Mouse (Mus musculus) liver, embryonic 11.5 days (tissue): ENCODE results near the gene Minpp1. TPM values are rescaled to one million over a fixed set of nuclear protein-coding genes. Genes with fewer than 3 reads are reported as not detected.

ENCODE experiments used
- ATAC-seq: fragments of 200-750 bp; cut with Nextera tagmentation; replicated peaks from 2 replicates; pipeline ENCODE4 v1.8.0; 2017; ENCODE audit warnings: moderate number of reproducible peaks, mild to moderate bottlenecking, moderate TSS enrichment, moderate library complexity; ENCODE audit not compliant: low FRiP score
- DNase-seq: peaks from one replicate; pipeline ENCODE4 v3.0.0-alpha.2; 2017; ENCODE audit warnings: low spot score
- H3K27ac ChIP-seq: fragments of 300-500 bp; sonication (generic); 2 replicates; pipeline ENCODE4 v1.5.1; 2014; ENCODE audit warnings: mild to moderate bottlenecking, low read depth, low read length, control low read depth
- H3K27me3 ChIP-seq: fragments of 300-500 bp; sonication (generic); replicated peaks from 2 replicates; pipeline ENCODE4 v1.6.1; 2014; ENCODE audit warnings: low read length, mixed read lengths; ENCODE audit not compliant: control insufficient read depth, insufficient read depth
- H3K36me3 ChIP-seq: fragments of 300-500 bp; sonication (generic); 2 replicates; pipeline ENCODE4 v1.6.1; 2014; ENCODE audit warnings: mild to moderate bottlenecking, low read length, moderate library complexity, mixed read lengths; ENCODE audit not compliant: control insufficient read depth, insufficient read depth
- H3K4me1 ChIP-seq: fragments of 300-500 bp; sonication (generic); replicated peaks from 2 replicates; pipeline ENCODE4 v1.6.1; 2014; ENCODE audit warnings: low read length, mixed read lengths; ENCODE audit not compliant: control insufficient read depth, insufficient read depth
- H3K4me2 ChIP-seq: fragments of 300-500 bp; sonication (generic); 2 replicates; pipeline ENCODE4 v1.6.1; 2014; ENCODE audit warnings: mild to moderate bottlenecking, control low read depth, moderate library complexity
- H3K4me3 ChIP-seq: fragments of 300-500 bp; sonication (generic); 2 replicates; pipeline ENCODE4 v1.5.1; 2014; ENCODE audit warnings: low read depth, low read length, control low read depth
- H3K9ac ChIP-seq: fragments of 300-500 bp; sonication (generic); 2 replicates; pipeline ENCODE4 v1.6.1; 2014; ENCODE audit warnings: low read depth, low read length, control low read depth
- H3K9me3 ChIP-seq: fragments of 300-500 bp; sonication (generic); 2 replicates; pipeline ENCODE4 v1.6.1; 2016; ENCODE audit warnings: low read length, inconsistent platforms, mixed read lengths; ENCODE audit not compliant: control insufficient read depth
- WGBS: fragments of 180-500 bp; shearing (Covaris S2); extraction: QIAGEN DNeasy Blood & Tissue Kit; methylation state at CpG from one replicate; pipeline ENCODE4 v1.1.7; 2014; 5-methylcytosine and 5-hydroxymethylcytosine counted together
- polyA plus RNA-seq: library from polyadenylated mRNA; unstranded; fragments of >200 nt; fragmentation: Nextera tagmentation; extraction: Ambion mirVana; gene quantifications from 2 replicates; pipeline ENCODE4 v1.2.1, GENCODE M21; 2014

The Minpp1 gene
- polyA plus RNA-seq, 1 experiment from 2014 or later = 137 TPM

DNA sequence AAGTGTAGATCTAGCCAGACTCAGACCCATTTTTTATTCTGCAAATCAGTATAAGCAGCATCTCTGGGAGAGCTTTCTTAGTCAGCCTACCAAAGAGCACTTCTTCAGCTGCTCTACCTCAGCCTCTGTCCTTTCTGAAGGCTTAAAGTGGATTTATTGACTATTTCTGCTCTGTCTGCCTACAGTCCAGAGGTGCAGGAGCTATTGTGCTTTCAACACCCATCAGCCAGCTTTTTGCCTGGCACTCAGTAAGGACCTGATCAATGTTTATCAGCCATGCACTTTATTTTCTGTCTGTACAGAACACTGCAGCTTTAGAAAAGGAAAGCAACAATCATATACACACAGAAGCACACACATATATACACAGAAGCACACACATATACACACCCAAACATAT is 49.3 kb downstream of the Minpp1 start:
- ATAC-seq = no peak
- no peaks in the 10 kb centered on the region for H3K9me3 ChIP-seq
- H3K36me3 ChIP-seq = no peaks in the 10 kb centered on the region

GRCm38 (mm10) chr19:32542784-32543490 is 57.4 kb downstream of the Minpp1 start:
- no peak overlapping the region for H3K4me2 ChIP-seq
- ATAC-seq = no peak
- H3K9me3 ChIP-seq = no peaks in the 10 kb centered on the region
- H3K27me3 ChIP-seq = no peaks in the 10 kb centered on the region
- DNase-seq = no peak
- H3K4me1 ChIP-seq = no peaks in the 10 kb centered on the region
- no peak overlapping the region for H3K27ac ChIP-seq
- WGBS = 81% methylated on average over 9 of the region's 9 CpGs
- H3K9ac ChIP-seq = no peak overlapping the region
- no peak overlapping the region for H3K4me3 ChIP-seq
- no peaks in the 10 kb centered on the region for H3K36me3 ChIP-seq

More for the DNA sequence above, 49.3 kb downstream of the Minpp1 start:
- Histone ChIP-seq H3K4me1 (no peaks in the 10 kb centered on the region), H3K27ac (no peak overlapping the region), H3K27me3 (no peaks in the 10 kb centered on the region), H3K9ac (no peak overlapping the region), H3K4me2 (no peak overlapping the region), H3K4me3 (no peak overlapping the region)
- DNase-seq = no peak

- H3K4me3 ChIP-seq = no peak overlapping the region
- ATAC-seq (no peak), DNase-seq (no peak)
- H3K36me3 ChIP-seq = no peaks in the 10 kb centered on the region
- H3K4me1 ChIP-seq = no peaks in the 10 kb centered on the region
- H3K27ac ChIP-seq = no peak overlapping the region
- no peak overlapping the region for H3K4me2 ChIP-seq
- H3K27me3 ChIP-seq = no peaks in the 10 kb centered on the region
- no peaks in the 10 kb centered on the region for H3K9me3 ChIP-seq
- 63% methylated on average over 3 of the region's 3 CpGs for WGBS
- no peak overlapping the region for H3K9ac ChIP-seq
Observed at GRCm38 (mm10) chr19:32547396-32547795, 61.8 kb downstream of the Minpp1 start.

- no peak for DNase-seq
- no peaks in the 10 kb centered on the region for H3K9me3 ChIP-seq
- WGBS = 88% methylated on average over 15 of the region's 15 CpGs
- no peak overlapping the region for H3K4me3 ChIP-seq
- no peaks in the 10 kb centered on the region for H3K36me3 ChIP-seq
- H3K4me2 ChIP-seq = no peak overlapping the region
- H3K4me1 ChIP-seq = no peaks in the 10 kb centered on the region
- ATAC-seq = no peak
- no peak overlapping the region for H3K9ac ChIP-seq
- no peak overlapping the region for H3K27ac ChIP-seq
- H3K27me3 ChIP-seq = no peaks in the 10 kb centered on the region
Observed at GRCm38 (mm10) chr19:32548202-32548601, 62.6 kb downstream of the Minpp1 start.

DNA sequence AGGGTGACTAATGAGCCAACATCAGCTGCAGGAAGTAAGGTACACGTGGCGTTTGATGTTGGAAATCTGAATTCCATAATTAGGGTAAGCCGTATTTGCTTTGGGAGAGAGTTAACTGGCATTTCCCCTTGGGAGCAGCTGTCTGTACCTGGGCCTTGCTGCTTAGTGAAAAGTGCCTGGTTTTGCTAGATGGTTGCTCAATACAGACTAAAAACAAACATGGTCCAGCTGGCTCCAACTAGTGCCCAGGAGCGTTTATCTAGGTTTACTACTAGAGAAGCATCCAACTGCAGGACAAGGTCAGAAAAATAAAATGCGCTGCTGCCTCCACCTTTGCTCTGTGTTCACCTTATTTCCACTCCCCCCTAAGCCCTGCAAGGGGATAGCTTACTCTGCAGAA is 64.9 kb downstream of the Minpp1 start:
- H3K9me3 ChIP-seq = no peaks in the 10 kb centered on the region
- ATAC-seq (no peak), DNase-seq (no peak)
- no peak overlapping the region for H3K9ac ChIP-seq
- H3K27me3 ChIP-seq = no peaks in the 10 kb centered on the region
- WGBS = 59% methylated on average over 5 of the region's 5 CpGs
- H3K4me2 ChIP-seq = no peak overlapping the region
- no peaks in the 10 kb centered on the region for H3K36me3 ChIP-seq
- no peak overlapping the region for H3K27ac ChIP-seq
- no peaks in the 10 kb centered on the region for H3K4me1 ChIP-seq
- H3K4me3 ChIP-seq = no peak overlapping the region

DNA sequence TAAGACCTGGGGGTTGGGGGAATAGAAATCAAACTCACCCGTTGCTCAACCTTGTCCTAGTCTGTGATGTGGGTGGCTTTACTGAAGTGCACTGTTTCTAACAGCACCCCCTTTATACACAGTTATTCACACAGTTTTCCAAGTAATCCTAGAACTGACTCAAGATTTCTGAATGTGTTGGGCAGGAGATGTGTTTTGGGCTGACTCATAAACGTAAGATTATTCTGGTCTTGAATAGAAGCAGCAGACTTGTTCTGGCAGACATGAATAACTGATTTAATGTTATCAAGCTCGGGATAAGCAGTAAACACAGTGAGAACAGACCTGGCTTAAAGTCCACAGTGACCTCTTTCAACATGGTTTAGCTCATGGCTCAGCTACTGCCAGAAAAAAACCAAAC is 65.9 kb downstream of the Minpp1 start:
- Histone ChIP-seq H3K9me3 (no peaks in the 10 kb centered on the region), H3K27me3 (no peaks in the 10 kb centered on the region), H3K4me3 (no peak overlapping the region), H3K36me3 (no peaks in the 10 kb centered on the region), H3K4me1 (no peaks in the 10 kb centered on the region), H3K27ac (no peak overlapping the region), H3K4me2 (no peak overlapping the region), H3K9ac (no peak overlapping the region)
- ATAC-seq (no peak), DNase-seq (no peak)
- 61% methylated on average over 3 of the region's 3 CpGs for WGBS

GRCm38 (mm10) chr19:32552106-32552505 is 66.5 kb downstream of the Minpp1 start:
- 54% methylated on average over 1 of the region's 1 CpGs for WGBS
- H3K27me3 ChIP-seq = no peaks in the 10 kb centered on the region
- H3K27ac ChIP-seq = no peak overlapping the region

GRCm38 (mm10) chr19:32553310-32553709 is 67.7 kb downstream of the Minpp1 start:
- Histone ChIP-seq H3K27ac (no peak overlapping the region), H3K9ac (no peak overlapping the region), H3K27me3 (no peaks in the 10 kb centered on the region), H3K4me2 (no peak overlapping the region), H3K36me3 (no peaks in the 10 kb centered on the region), H3K4me1 (no peaks in the 10 kb centered on the region), H3K9me3 (no peaks in the 10 kb centered on the region), H3K4me3 (no peak overlapping the region)
- WGBS = 54% methylated on average over 3 of the region's 3 CpGs
- ATAC-seq (no peak), DNase-seq (no peak)

More at GRCm38 (mm10) chr19:32552106-32552505, 66.5 kb downstream of the Minpp1 start:
- no peak for ATAC-seq
- no peak for DNase-seq
- Histone ChIP-seq H3K4me2 (no peak overlapping the region), H3K4me3 (no peak overlapping the region), H3K9me3 (no peaks in the 10 kb centered on the region), H3K36me3 (no peaks in the 10 kb centered on the region), H3K4me1 (no peaks in the 10 kb centered on the region), H3K9ac (no peak overlapping the region)

DNA sequence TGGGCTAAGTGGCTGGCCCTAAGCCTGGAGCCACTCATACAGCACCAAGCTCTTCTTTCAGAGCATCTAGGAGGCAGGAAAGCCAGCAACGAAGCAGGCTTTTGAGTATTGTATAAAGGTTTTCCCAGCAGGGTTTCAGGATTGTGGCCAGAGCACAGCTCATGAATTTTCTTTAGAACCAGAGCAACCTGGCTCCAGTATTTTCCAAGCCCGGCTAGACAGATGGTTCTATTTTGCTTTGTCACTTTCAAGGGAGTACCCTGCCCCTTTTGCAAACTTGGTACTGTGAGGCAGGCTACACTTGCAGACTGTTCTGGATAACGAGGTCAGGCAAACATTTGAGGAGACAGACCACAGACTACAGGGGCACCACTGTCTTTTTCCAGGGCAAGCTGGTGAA is 69.7 kb downstream of the Minpp1 start:
- Histone ChIP-seq H3K4me2 (no peak overlapping the region), H3K9me3 (no peaks in the 10 kb centered on the region), H3K27ac (no peak overlapping the region), H3K4me3 (no peak overlapping the region), H3K9ac (no peak overlapping the region), H3K36me3 (no peaks in the 10 kb centered on the region), H3K4me1 (no peaks in the 10 kb centered on the region), H3K27me3 (no peaks in the 10 kb centered on the region)
- DNase-seq = no peak
- 56% methylated on average over 3 of the region's 3 CpGs for WGBS
- no peak for ATAC-seq
